Comparison of ENCODE assay signal across 34 mouse cellular contexts in the genomic region with DNA sequence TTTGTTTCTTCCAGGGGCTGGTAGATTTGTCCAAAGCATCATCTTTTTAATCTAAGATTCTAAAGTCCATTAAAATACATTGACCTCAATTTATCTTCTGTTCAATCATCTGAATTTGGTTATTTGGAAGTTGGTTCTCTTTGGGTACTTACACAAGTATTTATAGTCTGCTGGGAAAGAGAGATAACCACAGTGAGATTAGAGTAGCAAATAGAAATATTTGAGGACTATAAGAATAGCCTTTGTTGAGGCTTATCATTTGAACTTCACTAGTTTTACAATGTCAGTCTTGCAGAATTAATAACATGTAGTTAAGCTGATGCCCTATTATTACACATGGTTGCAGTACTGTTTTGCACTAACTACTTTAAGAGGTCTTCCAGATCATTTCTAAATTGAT.
"Had no signal": no experiment of that assay in that cellular context is flagged by ENCODE, and none has a peak within 500 bp of the region (broad histone marks: within the 10 kb centered on the region; RNA-seq: fewer than 3 reads in every experiment).

No protein-coding gene starts in this region.

- H3K4me3 ChIP-seq: heart, embryonic 10.5 days; heart, embryonic 12.5 days; heart, embryonic 13.5 days; heart, embryonic 15.5 days; hindbrain, embryonic 10.5 days; hindbrain, embryonic 12.5 days; hindbrain, embryonic 13.5 days; hindbrain, embryonic 15.5 days; intestine, embryonic 15.5 days; kidney, embryonic 15.5 days; layer of hippocampus, adult 2 months; left cerebral cortex, adult 2 months had no signal

- H3K27ac ChIP-seq: heart, embryonic 10.5 days; heart, embryonic 13.5 days; heart, embryonic 15.5 days; hindbrain, embryonic 10.5 days; hindbrain, embryonic 12.5 days; hindbrain, embryonic 13.5 days; hindbrain, embryonic 14.5 days; hindbrain, embryonic 15.5 days; hindbrain, postnatal 0 days; intestine, embryonic 15.5 days; kidney, embryonic 15.5 days; kidney, postnatal 0 days; layer of hippocampus, adult 2 months; left cerebral cortex, adult 2 months had no signal

- ATAC-seq: hindbrain, embryonic 16.5 days; hindbrain, postnatal 0 days; intestine, embryonic 15.5 days; intestine, embryonic 16.5 days; intestine, postnatal 0 days had no signal

- H3K36me3 ChIP-seq: heart, embryonic 10.5 days; hindbrain, embryonic 12.5 days; hindbrain, embryonic 13.5 days; hindbrain, embryonic 15.5 days; intestine, embryonic 15.5 days had no signal

- H3K9ac ChIP-seq: heart, embryonic 12.5 days; heart, embryonic 13.5 days; heart, embryonic 15.5 days; hindbrain, embryonic 12.5 days; hindbrain, embryonic 13.5 days; hindbrain, embryonic 14.5 days; hindbrain, embryonic 15.5 days; intestine, embryonic 15.5 days; kidney, embryonic 15.5 days had no signal

- H3K27me3 ChIP-seq: heart, embryonic 12.5 days; heart, embryonic 13.5 days; heart, embryonic 15.5 days; hindbrain, embryonic 12.5 days; hindbrain, embryonic 13.5 days; hindbrain, embryonic 15.5 days; intestine, embryonic 15.5 days; kidney, embryonic 15.5 days had no signal

- H3K4me1 ChIP-seq: hindbrain, embryonic 10.5 days; hindbrain, embryonic 13.5 days; intestine, embryonic 15.5 days had no signal

- H3K4me2 ChIP-seq: heart, embryonic 12.5 days; heart, embryonic 13.5 days; heart, embryonic 15.5 days; hindbrain, embryonic 12.5 days; hindbrain, embryonic 13.5 days; hindbrain, embryonic 14.5 days; hindbrain, embryonic 15.5 days; intestine, embryonic 15.5 days; kidney, embryonic 15.5 days had no signal

- H3K9me3 ChIP-seq: heart, embryonic 10.5 days; heart, embryonic 12.5 days; heart, embryonic 13.5 days; heart, embryonic 15.5 days; hindbrain, embryonic 10.5 days; hindbrain, embryonic 12.5 days; hindbrain, embryonic 13.5 days; hindbrain, embryonic 15.5 days; intestine, embryonic 15.5 days; kidney, embryonic 15.5 days had no signal

- DNase-seq: heart, postnatal 10 days; heart, postnatal 14 days; heart, postnatal 36 days; heart, postnatal 4 days; kidney, adult 11 months; kidney, adult 18-20 months; kidney, adult 2 months; kidney, adult 8-10 months; kidney, adult 9 months; kidney, postnatal 10 days; kidney, postnatal 14 days; kidney, postnatal 25 days; kidney, postnatal 36 days; kidney, postnatal 4 days; layer of hippocampus, adult 9-11 months; layer of hippocampus, postnatal 36 days had no signal
